Mouse (Mus musculus) monocyte, adult 5-6 weeks (primary cell): ENCODE measurements around the gene Mindy1. TPM values are rescaled to one million over a fixed set of nuclear protein-coding genes. Genes with fewer than 3 reads are reported as not detected.
A peak's percentile ranks its signal among the peaks of the same experiment; 100 is the strongest.

ENCODE experiments used
- ATAC-seq: fragments of 153-309, 156-312 bp; replicated peaks from 2 replicates; pipeline ENCODE4 v1.8.0; 2017; ENCODE audit warnings: mild to moderate bottlenecking; ENCODE audit not compliant: low TSS enrichment, insufficient number of reproducible peaks, severe bottlenecking, poor library complexity, low FRiP score
- total RNA-seq: library from RNA; stranded (forward); fragments of 200-1000, 200-491, 200-594 nt; gene quantifications from 3 replicates; pipeline ENCODE4 v1.2.3, GENCODE M21; 2017

Gene Mindy1
- total RNA-seq, 1 experiment from 2014 or later, result 21.6 TPM

DNA sequence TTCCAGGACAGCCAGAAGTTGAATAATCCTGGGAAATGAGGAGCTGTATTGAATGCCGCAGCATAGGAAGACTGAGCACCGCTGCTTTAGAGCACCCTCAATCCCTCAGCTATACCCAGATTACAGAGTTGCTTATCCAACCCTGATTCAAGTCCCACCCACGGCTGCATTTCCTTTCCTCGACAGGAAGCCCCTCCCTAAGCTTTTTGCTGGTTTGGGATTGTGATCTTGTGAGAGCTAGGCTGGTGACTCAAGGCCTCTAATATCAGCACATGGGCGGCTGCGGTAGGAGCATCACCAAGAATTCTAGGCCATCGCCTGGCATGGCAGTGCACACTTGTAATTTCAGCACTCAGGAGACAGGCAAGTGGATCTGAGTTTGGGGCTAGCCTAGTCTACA lies 5.4 kb downstream of the Mindy1 start:
- no peak for ATAC-seq

DNA sequence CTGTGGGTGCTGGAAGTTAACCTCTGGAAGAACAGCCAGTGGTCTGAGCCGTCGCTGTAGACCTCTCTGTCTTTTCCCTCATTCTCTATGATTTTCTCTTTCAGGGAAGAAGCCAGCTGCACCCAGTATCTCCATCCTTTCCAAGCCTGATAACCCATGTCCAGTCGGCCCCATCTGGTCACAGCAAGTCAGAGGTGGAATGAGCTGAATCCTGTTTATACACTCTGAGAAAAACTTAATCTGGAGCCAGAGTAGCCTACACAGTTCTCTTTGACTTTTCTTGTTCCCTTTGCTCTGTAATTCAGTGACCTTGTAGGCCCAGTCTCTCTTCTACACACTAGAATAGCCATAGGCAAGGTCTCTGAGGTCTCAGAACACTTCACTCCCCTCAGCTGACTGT lies 6.4 kb downstream of the Mindy1 start:
- ATAC-seq, result no peak

DNA sequence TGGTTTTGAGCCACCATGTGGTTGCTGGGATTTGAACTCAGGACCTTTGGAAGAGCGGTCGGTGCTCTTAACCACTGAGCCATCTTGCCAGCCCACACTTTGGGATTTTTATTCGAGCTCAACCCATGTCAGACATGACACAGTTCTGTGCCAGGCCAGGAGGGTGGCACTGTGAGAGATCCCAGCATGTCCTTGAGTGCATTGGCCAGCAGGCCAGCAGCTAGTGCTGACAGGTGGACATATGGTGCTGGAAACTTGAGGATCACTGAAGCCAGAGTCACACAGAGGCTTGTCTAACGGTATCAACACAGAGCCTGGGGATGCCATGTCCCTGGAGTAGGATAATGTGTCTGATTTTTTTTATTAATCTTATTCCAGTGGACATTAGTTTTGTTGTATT lies 8.3 kb downstream of the Mindy1 start:
- ATAC-seq, result no peak

DNA sequence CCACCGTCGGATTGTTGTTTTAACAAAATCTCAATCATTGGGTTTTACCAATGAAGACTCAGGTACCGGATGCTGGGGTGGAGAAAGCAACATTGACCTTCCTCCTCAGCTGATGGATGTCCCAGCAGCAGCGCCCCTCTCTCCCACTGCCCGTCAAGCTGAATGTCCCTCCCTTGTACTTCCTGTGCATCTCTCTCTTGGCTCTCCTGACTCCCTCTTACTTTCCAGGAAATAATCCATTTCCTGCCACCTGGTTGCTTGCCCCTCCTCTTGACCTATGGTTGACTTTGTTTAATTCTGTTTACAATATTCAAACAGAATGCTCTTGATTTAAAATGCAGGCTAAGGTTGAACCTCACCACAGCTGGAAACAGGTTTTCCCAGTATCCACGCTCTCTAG lies 9.0 kb downstream of the Mindy1 start:
- no peak for ATAC-seq

DNA sequence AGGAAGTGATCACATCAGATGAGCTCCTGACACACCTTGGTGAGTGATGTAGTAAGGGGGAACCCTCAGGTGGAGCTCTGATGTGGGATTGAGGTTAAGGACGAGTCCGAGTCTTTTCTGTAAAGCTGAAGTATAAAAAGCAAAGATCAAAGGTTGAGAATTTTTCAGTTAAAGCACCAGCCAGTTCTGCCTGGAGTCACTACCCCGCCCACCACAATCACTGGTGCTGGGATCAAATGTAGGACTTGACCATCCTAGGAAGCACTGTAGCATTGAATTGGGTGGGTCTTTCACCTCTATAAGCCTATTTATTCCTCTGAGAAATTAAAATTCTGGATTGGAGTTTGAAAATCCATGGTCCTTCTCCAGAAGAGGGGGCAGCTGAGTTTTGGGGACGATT lies 9.9 kb downstream of the Mindy1 start:
- ATAC-seq, result no peak

DNA sequence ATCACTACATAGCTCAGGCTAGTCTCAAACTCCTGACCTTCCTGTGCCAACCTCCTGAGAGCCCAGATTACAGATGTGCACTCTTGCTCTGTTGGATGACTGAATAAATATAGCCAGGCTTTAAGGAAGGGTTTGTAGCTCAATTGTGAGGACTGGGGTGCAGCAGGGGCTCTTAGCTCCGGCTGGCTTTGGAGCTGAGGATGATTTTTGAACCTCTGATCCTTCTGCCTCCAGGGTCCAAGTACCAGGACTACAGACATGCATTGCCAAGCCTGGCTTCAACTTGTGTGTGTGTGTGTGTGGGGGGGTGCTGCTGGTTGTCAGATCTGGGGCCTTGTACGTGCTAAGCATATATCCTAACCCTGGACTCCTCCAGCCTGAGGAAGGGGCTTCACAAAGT lies 11.8 kb downstream of the Mindy1 start:
- no peak for ATAC-seq

DNA sequence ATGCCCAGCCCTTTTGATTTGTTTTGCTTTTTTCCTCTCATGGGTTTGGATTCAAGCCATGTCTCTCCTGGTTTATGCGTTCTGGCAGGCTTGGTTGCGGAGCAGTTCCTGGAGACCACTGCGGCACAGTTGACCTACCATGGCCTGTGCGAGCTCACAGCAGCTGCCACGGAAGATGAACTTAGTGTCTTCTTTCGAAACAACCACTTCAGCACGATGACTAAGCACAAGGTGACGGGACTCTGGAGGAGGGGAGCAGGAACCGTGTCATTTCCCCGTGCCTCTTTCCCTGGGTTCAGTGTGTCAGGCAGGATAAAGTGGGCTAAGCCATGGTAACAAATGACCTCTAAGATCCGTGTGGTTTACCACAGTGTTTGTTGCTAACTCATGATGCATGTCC lies 12.4 kb downstream of the Mindy1 start:
- ATAC-seq, result peak; percentile 81

DNA sequence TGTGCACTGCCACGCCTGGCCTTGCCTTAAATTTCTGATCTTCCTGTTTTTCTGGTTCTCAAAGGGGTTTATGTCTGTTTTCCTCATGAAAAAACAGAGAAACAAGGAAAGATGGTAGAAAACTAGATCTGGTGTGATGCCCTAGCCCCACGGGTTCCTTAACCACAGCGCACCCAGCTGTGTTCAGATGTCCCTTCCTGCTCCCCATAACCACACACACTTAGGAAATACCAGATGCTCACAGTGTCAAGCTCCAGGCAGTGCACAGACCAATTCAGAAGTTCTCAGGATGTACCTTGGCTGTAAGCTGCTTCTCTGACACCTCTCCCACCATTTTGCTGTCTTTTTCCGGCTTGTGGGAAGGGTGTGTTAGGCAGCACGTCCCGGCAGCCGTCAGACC lies 13.2 kb downstream of the Mindy1 start:
- no peak for ATAC-seq

DNA sequence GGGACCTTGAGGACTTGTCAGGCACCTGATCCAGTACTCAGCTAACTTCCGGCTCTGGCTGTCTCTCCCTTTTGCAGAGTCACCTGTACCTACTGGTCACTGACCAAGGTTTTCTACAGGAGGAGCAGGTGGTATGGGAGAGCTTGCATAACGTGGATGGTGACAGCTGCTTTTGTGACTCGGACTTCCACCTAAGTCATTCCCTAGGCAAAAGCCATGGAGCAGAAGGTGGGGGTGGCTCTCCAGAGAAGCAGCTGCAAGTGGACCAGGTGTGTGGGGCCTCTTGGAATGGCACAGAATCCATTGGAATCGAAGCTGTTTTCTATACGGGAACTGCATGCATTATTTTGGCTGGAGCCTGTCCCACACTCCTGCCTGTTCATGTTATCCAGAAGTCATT lies 13.6 kb downstream of the Mindy1 start:
- ATAC-seq, result no peak

DNA sequence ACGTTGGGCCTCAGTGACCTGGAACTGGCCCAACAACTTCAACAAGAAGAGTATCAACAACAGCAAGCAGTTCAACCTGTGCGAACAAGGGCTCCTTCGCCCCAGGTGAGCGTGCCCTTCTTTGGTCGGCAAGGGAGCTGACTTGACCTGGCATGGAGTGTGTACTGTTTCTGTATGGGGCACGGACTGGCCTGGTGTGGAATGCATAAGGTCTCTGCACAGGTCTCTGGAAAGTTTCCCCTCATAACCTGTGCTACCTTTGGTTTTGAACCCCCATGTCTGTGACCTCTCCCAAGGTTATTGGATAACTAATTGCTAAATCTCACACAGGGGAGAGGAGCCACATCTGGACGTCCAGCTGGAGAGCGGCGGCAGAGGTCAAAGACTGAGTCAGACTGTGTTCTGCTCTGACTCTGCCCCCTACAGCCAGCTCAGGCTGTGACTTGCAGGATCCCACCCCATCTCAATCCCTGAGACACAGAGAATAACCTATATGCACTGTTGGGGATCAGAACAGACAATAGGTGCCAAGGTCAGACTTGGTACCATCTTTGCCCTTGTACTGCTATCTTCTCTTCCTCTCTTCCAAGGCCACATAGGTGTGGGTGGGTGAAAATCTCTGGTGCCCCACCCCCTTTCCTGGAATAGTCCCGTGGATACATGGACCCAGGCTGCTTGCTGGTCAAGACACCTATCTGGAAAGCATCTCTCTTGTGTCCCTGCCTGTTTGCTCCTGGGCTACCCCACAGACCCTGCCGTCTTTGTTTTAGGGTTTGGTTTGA lies 14.4 kb downstream of the Mindy1 start:
- ATAC-seq, result no peak

DNA sequence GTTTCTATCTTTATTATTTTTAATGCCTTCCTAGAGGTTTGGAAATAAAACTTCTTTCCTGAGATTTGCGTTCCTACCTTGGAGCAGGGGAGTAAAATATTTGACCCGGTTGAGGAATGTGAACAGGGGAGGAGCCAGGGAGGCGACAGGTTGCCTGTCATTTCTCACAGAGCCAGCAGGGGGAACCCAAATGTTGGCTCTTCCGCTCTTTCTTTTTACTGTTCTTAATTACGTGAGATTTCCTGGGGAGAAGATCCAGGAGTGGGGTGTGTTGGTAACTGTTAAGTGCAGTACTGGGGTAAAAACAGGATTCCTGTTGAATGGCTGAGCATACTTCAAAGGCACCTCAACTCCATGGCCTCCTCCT lies 14.9 kb downstream of the Mindy1 start:
- peak; percentile 48 for ATAC-seq

DNA sequence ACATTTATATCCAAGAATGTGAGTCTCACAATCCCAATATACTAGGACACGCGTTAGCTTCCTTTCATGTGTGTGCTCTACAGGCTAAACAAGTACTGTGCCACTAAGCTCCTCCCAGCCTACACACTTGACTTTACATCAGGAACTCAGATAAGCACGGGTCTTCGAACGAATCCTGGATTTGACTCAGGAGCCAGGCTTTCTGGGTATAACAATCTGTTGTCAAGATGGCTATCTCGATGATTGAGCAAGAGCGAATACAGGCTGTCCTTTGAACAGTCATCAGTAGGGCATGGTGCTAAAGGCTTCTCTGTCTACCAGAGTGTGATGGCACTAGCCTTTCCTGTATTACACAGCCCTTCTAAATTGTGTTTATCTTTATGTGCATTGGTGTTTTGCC lies 16.9 kb downstream of the Mindy1 start:
- no peak for ATAC-seq

DNA sequence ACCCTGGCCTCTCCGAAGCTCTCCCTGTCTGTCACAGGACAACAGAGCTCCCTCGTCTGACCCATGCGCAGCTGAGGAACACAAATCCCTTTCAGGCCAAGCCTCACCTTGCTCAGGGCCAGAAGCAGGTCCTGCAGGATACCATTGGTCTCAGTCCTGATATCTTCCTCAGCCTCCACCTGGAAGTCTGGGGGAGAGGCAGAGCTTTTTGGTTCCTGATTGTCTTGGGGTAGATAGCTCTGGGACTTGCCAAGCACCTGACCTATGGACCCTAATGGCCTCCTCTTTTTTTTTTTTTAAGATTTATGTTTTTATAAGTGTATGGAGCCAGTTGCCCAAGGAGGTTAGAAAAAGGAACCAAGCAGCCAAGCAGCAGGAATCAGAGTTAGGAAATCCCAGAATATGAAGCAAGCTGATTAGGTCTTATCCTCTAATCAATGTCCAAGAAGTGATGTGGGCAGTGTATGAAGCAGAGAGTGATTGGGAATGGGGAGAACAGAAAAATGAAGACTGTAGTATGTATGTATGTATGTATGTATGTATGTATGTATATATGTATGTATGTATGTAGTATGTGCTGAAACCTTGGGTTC lies 20.2 kb downstream of the Mindy1 start:
- ATAC-seq, result no peak

DNA sequence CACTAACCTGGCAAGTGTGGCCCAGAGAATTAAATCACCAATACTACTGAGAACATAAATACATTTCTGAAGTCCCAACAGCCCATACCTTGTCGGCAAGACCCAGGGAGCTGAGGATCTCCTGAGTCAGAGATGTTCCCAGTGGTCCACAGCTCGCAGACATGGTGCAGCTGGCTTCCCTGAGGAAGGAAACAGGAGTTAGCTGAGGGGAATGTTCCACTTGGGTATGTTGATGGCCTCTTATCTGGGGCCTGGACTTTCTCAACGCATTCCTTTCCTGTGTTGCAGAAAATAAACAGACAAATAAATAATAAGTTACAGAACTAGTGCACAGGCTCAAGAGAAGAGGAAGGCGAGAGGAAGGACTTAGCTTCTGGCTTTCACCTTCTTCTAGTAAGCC lies 25.1 kb downstream of the Mindy1 start:
- ATAC-seq, result no peak

DNA sequence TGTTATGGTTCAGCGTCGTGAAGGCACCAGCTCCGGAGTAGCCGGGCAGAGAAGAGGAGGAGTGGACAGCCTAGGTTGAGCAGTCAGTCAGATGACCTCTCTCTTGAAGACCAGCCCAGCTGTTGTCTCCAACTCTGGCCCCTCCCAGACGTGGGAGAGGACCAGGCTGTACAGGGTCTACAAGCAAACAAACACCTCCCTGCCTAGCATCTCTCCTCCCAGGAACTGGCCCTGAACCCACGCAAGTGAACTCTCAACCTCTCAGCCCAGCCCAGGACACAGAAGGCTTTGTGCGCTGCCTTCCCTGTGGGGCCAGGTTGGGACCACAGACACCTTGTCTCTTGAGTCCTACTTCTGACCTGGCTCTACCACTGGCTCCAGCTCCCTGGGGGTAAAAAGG lies 26.0 kb downstream of the Mindy1 start, which contains the start of gene Anxa9:
TSS of gene Anxa9 (minus strand) at position 77 of the 400 bp plus-strand sequence.
- ATAC-seq, result no peak

DNA sequence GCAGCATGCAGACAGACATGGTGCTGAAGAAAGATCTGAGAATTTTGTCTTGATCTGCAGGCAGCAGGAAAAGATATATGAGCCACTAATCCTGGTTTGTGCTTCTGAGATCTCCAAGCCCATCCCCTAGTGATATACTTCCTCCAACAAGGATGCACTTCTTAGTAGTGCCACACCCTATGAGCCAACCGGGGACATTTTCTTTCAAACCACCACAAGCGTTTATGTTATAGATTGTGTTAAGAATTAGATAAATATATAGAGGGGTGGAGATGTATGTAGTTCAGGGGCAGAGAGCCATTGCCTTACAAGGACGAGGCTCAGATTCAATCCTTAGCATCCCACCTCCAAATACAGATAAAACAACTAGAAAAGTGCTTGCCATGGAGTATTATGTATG lies 29.4 kb downstream of the Mindy1 start:
- ATAC-seq, result no peak

DNA sequence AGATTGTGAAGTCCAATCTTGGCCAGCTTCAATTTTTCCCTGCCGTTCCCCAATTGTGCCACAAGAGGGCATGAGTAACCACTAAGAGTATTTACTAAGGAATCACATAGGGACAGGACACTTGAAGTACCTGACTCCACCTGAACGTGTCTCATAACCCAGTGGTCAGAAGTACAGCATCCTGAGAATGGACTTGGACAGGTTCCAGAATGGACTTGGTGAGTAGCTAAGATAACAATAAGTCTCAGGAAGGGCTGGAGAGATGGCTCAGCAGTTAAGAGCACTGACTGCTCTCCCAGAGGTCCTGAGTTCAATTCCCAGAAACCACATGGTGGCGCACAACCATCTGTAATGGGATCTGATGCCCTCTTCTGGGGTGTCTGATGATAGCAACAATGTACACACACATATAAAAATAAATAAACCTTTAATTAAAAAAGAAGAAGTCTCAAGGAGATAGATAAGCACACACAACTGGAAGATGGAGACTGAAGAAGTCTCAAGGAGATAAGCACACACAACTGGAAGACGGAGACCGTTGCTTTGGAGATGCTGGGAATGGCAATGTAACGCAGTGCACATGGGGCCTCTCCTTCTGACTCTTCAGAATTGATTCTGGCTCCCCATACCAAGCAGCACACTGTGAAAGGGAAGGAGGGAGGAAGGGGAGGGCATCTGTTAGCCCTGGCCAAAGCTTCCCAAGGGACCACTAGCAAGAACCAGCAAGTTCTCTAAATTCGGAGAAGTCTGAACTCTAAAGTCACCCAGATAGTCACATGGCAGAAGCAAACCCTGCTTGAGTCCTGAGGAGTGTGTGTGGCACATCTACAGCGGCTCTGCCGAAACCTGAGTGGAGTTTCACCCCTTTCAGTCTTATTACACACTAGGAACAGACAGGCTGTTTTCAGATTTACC lies 30.1 kb downstream of the Mindy1 start:
- peak; percentile 21; the same call in 1 of the 2 replicates for ATAC-seq

DNA sequence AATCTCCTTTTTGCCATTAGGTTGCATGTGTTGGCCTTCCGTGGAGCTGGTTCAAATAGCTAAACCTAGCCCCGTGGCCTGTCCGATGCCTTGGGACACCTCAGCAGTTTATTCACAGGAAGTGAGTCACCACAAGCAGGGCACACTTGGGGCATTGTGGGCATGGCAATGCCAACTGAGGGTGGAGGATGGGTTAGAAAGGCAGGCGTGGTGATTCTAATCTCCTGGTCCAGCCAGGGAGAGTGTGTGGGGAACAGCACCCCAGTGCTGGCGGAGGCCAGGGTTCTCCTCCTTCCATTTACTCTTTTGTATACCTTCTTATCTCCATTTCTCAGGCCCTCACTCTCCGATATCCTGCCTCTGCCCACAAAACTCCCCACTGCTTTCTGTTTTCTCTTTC lies 31.5 kb downstream of the Mindy1 start:
- ATAC-seq, result peak; percentile 77

DNA sequence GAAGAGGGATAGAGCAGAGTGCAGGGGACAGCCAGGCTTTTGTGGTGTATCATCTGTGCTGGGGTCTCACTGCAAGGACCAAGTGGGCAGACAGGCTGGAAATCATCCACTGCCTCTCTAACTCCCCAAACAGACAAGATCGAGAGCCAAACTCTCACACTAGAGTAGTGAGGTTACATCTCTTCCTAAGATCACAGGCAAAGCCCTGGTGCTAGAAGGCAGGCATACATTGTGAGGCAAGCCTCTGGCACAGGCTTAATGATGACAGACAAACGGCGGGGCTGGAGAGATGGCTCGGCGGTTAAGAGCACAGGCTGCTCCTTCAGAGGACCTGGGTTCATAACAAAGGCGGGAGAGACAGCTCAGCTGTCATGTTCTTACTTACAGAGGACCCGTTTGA lies 32.3 kb downstream of the Mindy1 start:
- ATAC-seq, result no peak

DNA sequence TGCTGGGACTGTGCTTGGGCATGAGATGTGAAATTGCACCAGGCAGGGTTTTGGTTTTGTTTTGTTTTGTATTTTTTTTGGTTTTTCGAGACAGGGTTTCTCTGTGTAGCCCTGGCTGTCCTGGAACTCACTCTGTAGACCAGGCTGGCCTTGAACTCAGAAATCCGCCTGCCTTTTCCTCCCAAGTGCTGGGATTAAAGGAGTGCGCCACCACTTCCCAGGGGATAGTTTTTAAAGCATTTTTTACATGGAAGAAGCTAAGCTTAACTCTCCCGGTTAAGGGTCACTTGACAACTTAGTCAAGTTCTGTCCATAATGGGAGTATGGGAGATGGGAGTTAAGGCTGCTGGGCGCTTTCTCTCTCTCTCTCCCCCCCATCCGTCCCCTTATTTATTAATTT lies 32.9 kb downstream of the Mindy1 start:
- ATAC-seq, result no peak
